In the genomic region with DNA sequence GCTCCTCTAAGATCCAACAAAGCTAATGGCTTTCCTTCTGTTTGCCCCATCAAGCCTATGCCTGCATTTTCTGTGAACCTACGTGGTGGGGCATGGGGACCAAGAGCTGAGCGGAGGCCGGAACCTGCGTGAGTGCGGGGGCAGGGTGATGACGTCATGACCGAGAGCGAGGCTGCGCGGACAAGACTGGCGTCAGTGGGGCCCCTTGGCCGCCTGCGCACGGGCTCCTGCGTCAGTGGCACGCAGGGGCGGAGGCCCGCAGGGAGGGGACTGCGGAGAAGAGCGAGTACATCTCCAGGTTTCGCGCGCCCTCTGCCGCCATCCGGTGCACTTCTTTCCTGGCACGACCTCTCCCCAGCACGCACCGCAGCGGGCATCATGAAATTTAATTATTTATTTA, we compare ENCODE assay signal across 8 mouse cellular contexts. TPM values are rescaled to one million over a fixed set of nuclear protein-coding genes. Genes with fewer than 3 reads are reported as not detected.
A peak's percentile ranks its signal among the peaks of the same experiment; 100 is the strongest.
DNase-seq lines count a peak whose midpoint lies in the region; ATAC-seq and TF ChIP-seq lines count a peak whose summit lies in the region.

No protein-coding gene starts in this region.

- peaks cover 81% of the 10 kb centered on the region for H3K4me1 ChIP-seq in E14TG2a.4 (replicated peaks; ENCODE audit: low read depth, low read length)
- peaks cover 29% of the 10 kb centered on the region for H3K4me1 ChIP-seq in forebrain, embryonic 11.5 days (replicated peaks; ENCODE audit: control insufficient read depth, insufficient read depth, low read length)
- peaks cover 48% of the 10 kb centered on the region for H3K4me1 ChIP-seq in heart, embryonic 16.5 days (ENCODE audit: control insufficient read depth, insufficient read depth, low read length)
- peaks cover 95% of the 10 kb centered on the region for H3K4me1 ChIP-seq in liver, embryonic 15.5 days (replicated peaks)
- H3K4me1 ChIP-seq in neural tube, embryonic 11.5 days (ENCODE audit: control insufficient read depth, insufficient read depth, low read length) = peaks cover 39% of the 10 kb centered on the region
- peaks cover 55% of the 10 kb centered on the region for H3K4me1 ChIP-seq in stomach, embryonic 16.5 days (ENCODE audit: control insufficient read depth, insufficient read depth, low read length)

- peaks cover 37% of the 10 kb centered on the region for H3K36me3 ChIP-seq in E14TG2a.4 (ENCODE audit: insufficient read depth, low read length)
- peaks cover 3% of the 10 kb centered on the region; the same call in 1 of the 2 replicates for H3K36me3 ChIP-seq in forebrain, embryonic 11.5 days (ENCODE audit: control insufficient read depth, insufficient read depth, low read length)
- peaks cover 25% of the 10 kb centered on the region for H3K36me3 ChIP-seq in heart, embryonic 16.5 days (ENCODE audit: control insufficient read depth, insufficient read depth)
- H3K36me3 ChIP-seq in liver, embryonic 15.5 days (replicated peaks) = peaks cover 30% of the 10 kb centered on the region
- H3K36me3 ChIP-seq in neural tube, embryonic 11.5 days (ENCODE audit: control insufficient read depth, insufficient read depth, low read length) = peaks cover 11% of the 10 kb centered on the region
- H3K36me3 ChIP-seq in stomach, embryonic 16.5 days (ENCODE audit: control insufficient read depth, insufficient read depth, low read length) = peaks cover 13% of the 10 kb centered on the region; the same call in 1 of the 2 replicates

- H3K27ac ChIP-seq in forebrain, embryonic 11.5 days (ENCODE audit: low read depth, low read length) = peak overlapping the region; percentile 13
- peak overlapping the region; percentile 81 for H3K27ac ChIP-seq in heart, embryonic 16.5 days (ENCODE audit: low read length)
- peak overlapping the region; percentile 95 for H3K27ac ChIP-seq in liver, embryonic 15.5 days (replicated peaks)
- H3K27ac ChIP-seq in neural tube, embryonic 11.5 days (ENCODE audit: low read depth, low read length) = peak overlapping the region; percentile 50; the same call in 1 of the 2 replicates
- peak overlapping the region; percentile 94 for H3K27ac ChIP-seq in stomach, embryonic 16.5 days (ENCODE audit: low read length)

- H3K9ac ChIP-seq in forebrain, embryonic 11.5 days (ENCODE audit: low read length) = peak overlapping the region; percentile 27; the same call in 1 of the 2 replicates
- peak overlapping the region; percentile 72 for H3K9ac ChIP-seq in heart, embryonic 16.5 days (ENCODE audit: low read length)
- H3K9ac ChIP-seq in liver, embryonic 15.5 days = peak overlapping the region; percentile 67
- H3K9ac ChIP-seq in neural tube, embryonic 11.5 days (ENCODE audit: low read length) = peak overlapping the region; percentile 32
- H3K9ac ChIP-seq in stomach, embryonic 16.5 days (ENCODE audit: low read length) = peak overlapping the region; percentile 71

- H3K27me3 ChIP-seq in E14TG2a.4 (ENCODE audit: insufficient read depth, low read length) = no peaks in the 10 kb centered on the region; the same call in 1 of the 2 replicates
- peaks cover 9% of the 10 kb centered on the region for H3K27me3 ChIP-seq in forebrain, embryonic 11.5 days (ENCODE audit: control insufficient read depth, insufficient read depth, low read length)
- peaks cover 6% of the 10 kb centered on the region; the same call in 1 of the 2 replicates for H3K27me3 ChIP-seq in heart, embryonic 16.5 days (ENCODE audit: control insufficient read depth, insufficient read depth, low read length)
- peaks cover 44% of the 10 kb centered on the region for H3K27me3 ChIP-seq in liver, embryonic 15.5 days
- peaks cover 18% of the 10 kb centered on the region for H3K27me3 ChIP-seq in neural tube, embryonic 11.5 days (ENCODE audit: control insufficient read depth, insufficient read depth, low read length)
- H3K27me3 ChIP-seq in stomach, embryonic 16.5 days (ENCODE audit: control insufficient read depth, insufficient read depth, low read length) = peaks cover 3% of the 10 kb centered on the region; the same call in 1 of the 2 replicates

- ATAC-seq in forebrain, embryonic 11.5 days (replicated peaks; ENCODE audit: low FRiP score) = peak; percentile 65
- ATAC-seq in heart, embryonic 16.5 days (replicated peaks; ENCODE audit: extremely low read depth, insufficient read depth, low FRiP score) = peak; percentile 64
- ATAC-seq in liver, embryonic 15.5 days (ENCODE audit: insufficient read depth) = peak; percentile 65
- ATAC-seq in neural tube, embryonic 11.5 days (ENCODE audit: insufficient read depth, low FRiP score, low TSS enrichment) = peak; percentile 49
- peak; percentile 75 for ATAC-seq in stomach, embryonic 16.5 days (ENCODE audit: insufficient read depth, low FRiP score)

- H3K4me3 ChIP-seq in E14TG2a.4 (replicated peaks; ENCODE audit: low read length) = peak overlapping the region; percentile 96
- peak overlapping the region; percentile 67 for H3K4me3 ChIP-seq in forebrain, embryonic 11.5 days (ENCODE audit: low read depth, low read length)
- peak overlapping the region; percentile 73 for H3K4me3 ChIP-seq in heart, embryonic 16.5 days (ENCODE audit: low read length)
- H3K4me3 ChIP-seq in liver, embryonic 15.5 days (replicated peaks) = peak overlapping the region; percentile 75
- H3K4me3 ChIP-seq in neural tube, embryonic 11.5 days (ENCODE audit: low read depth, low read length) = peak overlapping the region; percentile 74
- H3K4me3 ChIP-seq in stomach, embryonic 16.5 days (replicated peaks; ENCODE audit: low read length) = peak overlapping the region; percentile 85

- WGBS in forebrain, embryonic 11.5 days = under 1% methylated on average over 29 of the region's 29 CpGs
- WGBS in heart, embryonic 16.5 days = under 1% methylated on average over 28 of the region's 29 CpGs
- WGBS in liver, embryonic 15.5 days (ENCODE audit: insufficient replicate concordance) = under 1% methylated on average over 29 of the region's 29 CpGs
- WGBS in neural tube, embryonic 11.5 days = under 1% methylated on average over 29 of the region's 29 CpGs
- WGBS in stomach, embryonic 16.5 days = 0% methylated on average over 29 of the region's 29 CpGs

- no peaks in the 10 kb centered on the region for H3K9me3 ChIP-seq in E14TG2a.4 (ENCODE audit: low read length)
- no peaks in the 10 kb centered on the region for H3K9me3 ChIP-seq in forebrain, embryonic 11.5 days (ENCODE audit: control insufficient read depth, low read length)
- no peaks in the 10 kb centered on the region for H3K9me3 ChIP-seq in heart, embryonic 16.5 days (replicated peaks; ENCODE audit: control insufficient read depth, low read length)
- H3K9me3 ChIP-seq in liver, embryonic 15.5 days (replicated peaks) = no peaks in the 10 kb centered on the region
- no peaks in the 10 kb centered on the region for H3K9me3 ChIP-seq in neural tube, embryonic 11.5 days (ENCODE audit: control insufficient read depth, low read length)
- H3K9me3 ChIP-seq in stomach, embryonic 16.5 days (replicated peaks; ENCODE audit: control insufficient read depth, low read length) = no peaks in the 10 kb centered on the region

- peak; percentile 92 for DNase-seq in c-Kit-positive CD71-positive TER-119-negative erythroid progenitor cells, embryonic 14.5 days (ENCODE audit: low read depth)
- DNase-seq in forebrain, embryonic 11.5 days (ENCODE audit: low spot score) = peak; percentile 97
- DNase-seq in kidney, postnatal 36 days = peak; percentile 98
- peak; percentile 95 for DNase-seq in neural tube, embryonic 11.5 days (ENCODE audit: low spot score)

- TF ChIP-seq CTCF in E14TG2a.4 (conservative IDR thresholded peaks at IDR 0.05; ENCODE audit: low read length) = no peak

- peak overlapping the region; percentile 97 for H3K4me2 ChIP-seq in forebrain, embryonic 11.5 days (ENCODE audit: low read depth, low read length, severe bottlenecking)
- H3K4me2 ChIP-seq in heart, embryonic 16.5 days (ENCODE audit: low read depth, low read length) = peak overlapping the region; percentile 85
- H3K4me2 ChIP-seq in liver, embryonic 15.5 days = peak overlapping the region; percentile 95
- H3K4me2 ChIP-seq in neural tube, embryonic 11.5 days (ENCODE audit: low read depth) = peak overlapping the region; percentile 99
- H3K4me2 ChIP-seq in stomach, embryonic 16.5 days (ENCODE audit: low read depth, low read length) = peak overlapping the region; percentile 98

RNA-seq across cellular contexts. Expression of a gene that starts 0.6 kb away (rescaled TPM):
- polyA plus RNA-seq in forebrain, embryonic 11.5 days (2014; fragmentation: Nextera tagmentation; extraction: Ambion mirVana) = 10.4 and 15.0 TPM in 2 replicates
- 2.5 TPM in 2 replicates for polyA plus RNA-seq in heart, embryonic 16.5 days (2015; fragmentation: Nextera tagmentation; extraction: Ambion mirVana)
- 0.35 and 0.51 TPM in 2 replicates for polyA plus RNA-seq in liver, embryonic 15.5 days (2015; fragmentation: Nextera tagmentation; extraction: Ambion mirVana)
- polyA plus RNA-seq in neural tube, embryonic 11.5 days (2014; fragmentation: Nextera tagmentation; extraction: Ambion mirVana) = 11.1 and 11.3 TPM in 2 replicates
- polyA plus RNA-seq in stomach, embryonic 16.5 days (2015; fragmentation: Nextera tagmentation; extraction: Ambion mirVana) = 3.1 and 3.9 TPM in 2 replicates

RNA-seq across cellular contexts. Expression of a gene that starts 2.8 kb away (rescaled TPM):
- 401 and 414 TPM in 2 replicates for polyA plus RNA-seq in forebrain, embryonic 11.5 days (2014; fragmentation: Nextera tagmentation; extraction: Ambion mirVana)
- 1,107 and 1,132 TPM in 2 replicates for polyA plus RNA-seq in heart, embryonic 16.5 days (2015; fragmentation: Nextera tagmentation; extraction: Ambion mirVana)
- 291 and 300 TPM in 2 replicates for polyA plus RNA-seq in liver, embryonic 15.5 days (2015; fragmentation: Nextera tagmentation; extraction: Ambion mirVana)
- polyA plus RNA-seq in neural tube, embryonic 11.5 days (2014; fragmentation: Nextera tagmentation; extraction: Ambion mirVana) = 376 and 386 TPM in 2 replicates
- 536 and 594 TPM in 2 replicates for polyA plus RNA-seq in stomach, embryonic 16.5 days (2015; fragmentation: Nextera tagmentation; extraction: Ambion mirVana)

RNA-seq across cellular contexts. Expression of a gene that starts 6.8 kb away (rescaled TPM):
- polyA plus RNA-seq in forebrain, embryonic 11.5 days (2014; fragmentation: Nextera tagmentation; extraction: Ambion mirVana) = 58.3 and 66.4 TPM in 2 replicates
- 10.3 and 13.0 TPM in 2 replicates for polyA plus RNA-seq in heart, embryonic 16.5 days (2015; fragmentation: Nextera tagmentation; extraction: Ambion mirVana)
- polyA plus RNA-seq in liver, embryonic 15.5 days (2015; fragmentation: Nextera tagmentation; extraction: Ambion mirVana) = 2.9 and 3.1 TPM in 2 replicates
- polyA plus RNA-seq in neural tube, embryonic 11.5 days (2014; fragmentation: Nextera tagmentation; extraction: Ambion mirVana) = 70.0 and 78.2 TPM in 2 replicates
- 7.8 and 9.8 TPM in 2 replicates for polyA plus RNA-seq in stomach, embryonic 16.5 days (2015; fragmentation: Nextera tagmentation; extraction: Ambion mirVana)

RNA-seq across cellular contexts. Expression of a gene that starts 24.5 kb away (rescaled TPM):
- polyA plus RNA-seq in forebrain, embryonic 11.5 days (2014; fragmentation: Nextera tagmentation; extraction: Ambion mirVana) = 82.0 and 83.4 TPM in 2 replicates
- polyA plus RNA-seq in heart, embryonic 16.5 days (2015; fragmentation: Nextera tagmentation; extraction: Ambion mirVana) = 85.3 and 87.6 TPM in 2 replicates
- 13.1 and 17.0 TPM in 2 replicates for polyA plus RNA-seq in liver, embryonic 15.5 days (2015; fragmentation: Nextera tagmentation; extraction: Ambion mirVana)
- polyA plus RNA-seq in neural tube, embryonic 11.5 days (2014; fragmentation: Nextera tagmentation; extraction: Ambion mirVana) = 84.0 and 85.1 TPM in 2 replicates
- 69.8 and 80.8 TPM in 2 replicates for polyA plus RNA-seq in stomach, embryonic 16.5 days (2015; fragmentation: Nextera tagmentation; extraction: Ambion mirVana)

RNA-seq across cellular contexts. Expression of a gene that starts 25.6 kb away (rescaled TPM):
- polyA plus RNA-seq in forebrain, embryonic 11.5 days (2014; fragmentation: Nextera tagmentation; extraction: Ambion mirVana) = 26.5 and 31.6 TPM in 2 replicates
- 13.8 and 15.3 TPM in 2 replicates for polyA plus RNA-seq in heart, embryonic 16.5 days (2015; fragmentation: Nextera tagmentation; extraction: Ambion mirVana)
- polyA plus RNA-seq in liver, embryonic 15.5 days (2015; fragmentation: Nextera tagmentation; extraction: Ambion mirVana) = 16.4 and 21.8 TPM in 2 replicates
- 22.0 and 23.5 TPM in 2 replicates for polyA plus RNA-seq in neural tube, embryonic 11.5 days (2014; fragmentation: Nextera tagmentation; extraction: Ambion mirVana)
- polyA plus RNA-seq in stomach, embryonic 16.5 days (2015; fragmentation: Nextera tagmentation; extraction: Ambion mirVana) = 14.5 and 14.8 TPM in 2 replicates

Comparison
In these comparisons a context has a peak if more than half of its experiments do, and no peak if none do; other contexts are left out.
1. Peak in every context shown above with its lines: DNase-seq, ATAC-seq, H3K4me3 ChIP-seq and H3K27ac ChIP-seq.
2. H3K27ac ChIP-seq: peak in every context shown above with its lines; median percentile 95 in liver, embryonic 15.5 days; 94 in stomach, embryonic 16.5 days; 81 in heart, embryonic 16.5 days; 50 in neural tube, embryonic 11.5 days; 13 in forebrain, embryonic 11.5 days.